Mouse (Mus musculus) limb, embryonic 14.5 days (tissue): ENCODE results near the gene Lime1. TPM values are rescaled to one million over a fixed set of nuclear protein-coding genes. Genes with fewer than 3 reads are reported as not detected.
A peak's percentile ranks its signal among the peaks of the same experiment; 100 is the strongest.

Experiments used
- ATAC-seq: fragments of 200-750 bp; cut with Nextera tagmentation; 2 replicates; pipeline ENCODE4 v1.8.0; 2017; ENCODE audit warnings: low read depth, moderate number of reproducible peaks, moderate TSS enrichment; ENCODE audit not compliant: low FRiP score
- DNase-seq: peaks from one replicate; pipeline ENCODE4 v3.0.0-alpha.2; 2015; ENCODE audit warnings: low spot score
- H3K27ac ChIP-seq: fragments of 300-500 bp; sonication (generic); replicated peaks from 2 replicates; pipeline ENCODE4 v1.5.1; 2014; ENCODE audit warnings: low read depth, mild to moderate bottlenecking, low read length, moderate library complexity, mixed read lengths
- H3K27me3 ChIP-seq: fragments of 300-500 bp; sonication (generic); 2 replicates; pipeline ENCODE4 v1.6.1; 2014; ENCODE audit warnings: low read length, mixed read lengths; ENCODE audit not compliant: control insufficient read depth, insufficient read depth
- H3K36me3 ChIP-seq: fragments of 300-500 bp; sonication (generic); 2 replicates; pipeline ENCODE4 v1.6.1; 2014; ENCODE audit warnings: mild to moderate bottlenecking, low read length, moderate library complexity, mixed read lengths; ENCODE audit not compliant: control insufficient read depth, insufficient read depth
- H3K4me1 ChIP-seq: fragments of 300-500 bp; sonication (generic); 2 replicates; pipeline ENCODE4 v1.6.1; 2014; ENCODE audit warnings: antibody characterized with exemption, low read length, mixed read lengths; ENCODE audit not compliant: control insufficient read depth, insufficient read depth
- H3K4me2 ChIP-seq: fragments of 300-500 bp; sonication (generic); replicated peaks from 2 replicates; pipeline ENCODE4 v1.6.1; 2014; ENCODE audit warnings: low read depth, mild to moderate bottlenecking, low read length, moderate library complexity; ENCODE audit not compliant: severe bottlenecking
- H3K4me3 ChIP-seq: fragments of 300-500 bp; sonication (generic); replicated peaks from 2 replicates; pipeline ENCODE4 v1.5.1; 2014; ENCODE audit warnings: low read length
- H3K9ac ChIP-seq: fragments of 300-500 bp; sonication (generic); 2 replicates; pipeline ENCODE4 v1.6.1; 2014; ENCODE audit warnings: mild to moderate bottlenecking, low read depth, low read length, moderate library complexity; ENCODE audit not compliant: severe bottlenecking
- H3K9me3 ChIP-seq: fragments of 300-500 bp; sonication (generic); 2 replicates; pipeline ENCODE4 v1.6.1; 2016; ENCODE audit warnings: low read length; ENCODE audit not compliant: control insufficient read depth
- POLR2A ChIP-seq: fragments of 200-500 bp; IDR thresholded peaks from 2 replicates; pipeline ENCODE4 v1.8.0; 2012; ENCODE audit warnings: inconsistent platforms, mild to moderate bottlenecking, moderate library complexity, borderline replicate concordance; ENCODE audit not compliant: insufficient read depth, insufficient read length; ENCODE audit errors: extremely low read depth
- WGBS: fragments of 180-500 bp; shearing (Covaris S2); extraction: QIAGEN DNeasy Blood & Tissue Kit; methylation state at CpG from one replicate; pipeline ENCODE4 v1.1.7; 2014; 5-methylcytosine and 5-hydroxymethylcytosine counted together
- polyA plus RNA-seq, 2 experiments: library from polyadenylated mRNA; depleted of rRNA in 1 of 2; stranded (reverse) in 1 of 2; unstranded in 1 of 2; fragments of >200 nt; fragmentation: Nextera tagmentation in 1 of 2; extraction: Ambion mirVana in 1 of 2; gene quantifications; 2 replicates each; pipeline versions ENCODE4 v1.2.1 to v1.2.3; 2012 to 2014

The Lime1 gene
- polyA plus RNA-seq, 2 experiments, result 21.3 to 63.3 TPM

GRCm38 (mm10) chr2:181363946-181364345 lies 15.9 kb upstream of the Lime1 start:
- WGBS, result 87% methylated on average over 3 of the region's 3 CpGs
- ATAC-seq (no peak), DNase-seq (no peak)
- H3K9ac ChIP-seq, result peak overlapping the region; percentile 88
- H3K27ac ChIP-seq, result no peak overlapping the region
- peak overlapping the region; percentile 85 for H3K4me3 ChIP-seq
- no peak for TF ChIP-seq POLR2A
- peaks cover 18% of the 10 kb centered on the region for H3K4me1 ChIP-seq
- peak overlapping the region; percentile 91 for H3K4me2 ChIP-seq
- H3K27me3 ChIP-seq, result no peaks in the 10 kb centered on the region
- peaks cover 44% of the 10 kb centered on the region for H3K36me3 ChIP-seq
- H3K9me3 ChIP-seq, result no peaks in the 10 kb centered on the region

GRCm38 (mm10) chr2:181364487-181364859 lies 15.4 kb upstream of the Lime1 start:
- H3K4me2 ChIP-seq, result peak overlapping the region; percentile 91
- ATAC-seq (no peak), DNase-seq (no peak)
- H3K9ac ChIP-seq, result peak overlapping the region; percentile 88
- TF ChIP-seq POLR2A, result no peak
- peak overlapping the region; percentile 78; the same call in 1 of the 2 replicates for H3K27ac ChIP-seq
- H3K9me3 ChIP-seq, result no peaks in the 10 kb centered on the region
- 9% methylated on average over 14 of the region's 14 CpGs for WGBS
- no peaks in the 10 kb centered on the region for H3K27me3 ChIP-seq
- peak overlapping the region; percentile 85 for H3K4me3 ChIP-seq
- peaks cover 42% of the 10 kb centered on the region for H3K36me3 ChIP-seq
- peaks cover 18% of the 10 kb centered on the region for H3K4me1 ChIP-seq

GRCm38 (mm10) chr2:181364860-181365596 lies 14.8 kb upstream of the Lime1 start, which contains the start of the genes Zgpat and Arfrp1:
Zgpat (plus strand) TSS chr2:181364928.
Arfrp1 (minus strand) TSS chr2:181365404.
- Histone ChIP-seq H3K9ac (peak within 1 kb of the TSS; percentile 88), H3K4me3 (peak within 1 kb of the TSS; percentile 85), H3K9me3 (no peaks in the 10 kb centered on the region), H3K36me3 (peaks cover 41% of the 10 kb centered on the region), H3K27me3 (no peaks in the 10 kb centered on the region), H3K4me1 (peaks cover 18% of the 10 kb centered on the region), H3K4me2 (peak within 1 kb of the TSS; percentile 91), H3K27ac (peak within 1 kb of the TSS; percentile 78)
- peak; percentile 74; the same call in 1 of the 2 replicates for TF ChIP-seq POLR2A
- DNase-seq, result peak; percentile 83
- WGBS, result 1% methylated on average over 49 of the region's 71 CpGs
- peak; percentile 90 for ATAC-seq

GRCm38 (mm10) chr2:181365655-181366075 lies 14.2 kb upstream of the Lime1 start:
- Histone ChIP-seq H3K36me3 (peaks cover 36% of the 10 kb centered on the region), H3K4me3 (peak overlapping the region; percentile 85), H3K4me2 (peak overlapping the region; percentile 91), H3K9me3 (no peaks in the 10 kb centered on the region), H3K9ac (peak overlapping the region; percentile 88), H3K4me1 (peaks cover 18% of the 10 kb centered on the region), H3K27me3 (no peaks in the 10 kb centered on the region), H3K27ac (peak overlapping the region; percentile 78)
- 0% methylated on average over 20 of the region's 20 CpGs for whole genome bisulfite sequencing
- no peak for DNase-seq
- ATAC-seq, result peak; percentile 45
- no peak for TF ChIP-seq POLR2A

- WGBS, result 97% methylated on average over 5 of the region's 5 CpGs
- no peak for TF ChIP-seq POLR2A
- H3K4me2 ChIP-seq, result no peak overlapping the region
- no peaks in the 10 kb centered on the region for H3K27me3 ChIP-seq
- no peak overlapping the region for H3K4me3 ChIP-seq
- no peak overlapping the region for H3K9ac ChIP-seq
- H3K9me3 ChIP-seq, result no peaks in the 10 kb centered on the region
- peaks cover 9% of the 10 kb centered on the region for H3K36me3 ChIP-seq
- no peak for ATAC-seq
- peaks cover 10% of the 10 kb centered on the region for H3K4me1 ChIP-seq
- DNase-seq, result no peak
- H3K27ac ChIP-seq, result no peak overlapping the region
Measured at GRCm38 (mm10) chr2:181370001-181370400, 9.9 kb upstream of the Lime1 start.

GRCm38 (mm10) chr2:181375787-181376186 lies 4.1 kb upstream of the Lime1 start:
- no peaks in the 10 kb centered on the region for H3K27me3 ChIP-seq
- WGBS, result 91% methylated on average over 2 of the region's 2 CpGs
- no peak for DNase-seq

More at GRCm38 (mm10) chr2:181375787-181376186, 4.1 kb upstream of the Lime1 start:
- Histone ChIP-seq H3K4me1 (no peaks in the 10 kb centered on the region), H3K4me2 (no peak overlapping the region), H3K36me3 (peaks cover 27% of the 10 kb centered on the region), H3K4me3 (no peak overlapping the region), H3K9me3 (no peaks in the 10 kb centered on the region), H3K27ac (no peak overlapping the region), H3K9ac (no peak overlapping the region)
- no peak for ATAC-seq
- no peak for TF ChIP-seq POLR2A
